Mouse (Mus musculus) neural tube, embryonic 11.5 days (tissue): Measurements from ENCODE around the gene Prss40. TPM values are rescaled to one million over a fixed set of nuclear protein-coding genes. Genes with fewer than 3 reads are reported as not detected.

ENCODE experiments used
- ATAC-seq: fragments of 200-750 bp; cut with Nextera tagmentation; 2 replicates; pipeline ENCODE4 v1.8.0; 2017; ENCODE audit warnings: moderate number of reproducible peaks, mild to moderate bottlenecking, moderate TSS enrichment, moderate library complexity; ENCODE audit not compliant: insufficient read depth, low FRiP score, low TSS enrichment
- DNase-seq: peaks from one replicate; pipeline ENCODE4 v3.0.0-alpha.2; 2015; ENCODE audit warnings: low spot score
- H3K27ac ChIP-seq: fragments of 300-500 bp; sonication (generic); 2 replicates; pipeline ENCODE4 v1.5.1; 2014; ENCODE audit warnings: low read depth, mild to moderate bottlenecking, low read length
- H3K27me3 ChIP-seq: fragments of 300-500 bp; sonication (generic); 2 replicates; pipeline ENCODE4 v1.6.1; 2014; ENCODE audit warnings: mild to moderate bottlenecking, low read length, mixed read lengths; ENCODE audit not compliant: control insufficient read depth, insufficient read depth
- H3K36me3 ChIP-seq: fragments of 300-500 bp; sonication (generic); 2 replicates; pipeline ENCODE4 v1.6.1; 2014; ENCODE audit warnings: mild to moderate bottlenecking, low read length, moderate library complexity, mixed read lengths; ENCODE audit not compliant: control insufficient read depth, insufficient read depth
- H3K4me1 ChIP-seq: fragments of 300-500 bp; sonication (generic); 2 replicates; pipeline ENCODE4 v1.6.1; 2014; ENCODE audit warnings: low read length, mixed read lengths; ENCODE audit not compliant: control insufficient read depth, insufficient read depth
- H3K4me2 ChIP-seq: fragments of 300-500 bp; sonication (generic); 2 replicates; pipeline ENCODE4 v1.6.1; 2014; ENCODE audit warnings: low read depth, mild to moderate bottlenecking, moderate library complexity
- H3K4me3 ChIP-seq: fragments of 300-500 bp; sonication (generic); 2 replicates; pipeline ENCODE4 v1.5.1; 2014; ENCODE audit warnings: low read depth, low read length
- H3K9ac ChIP-seq: fragments of 300-500 bp; sonication (generic); 2 replicates; pipeline ENCODE4 v1.6.1; 2014; ENCODE audit warnings: mild to moderate bottlenecking, low read length
- H3K9me3 ChIP-seq: fragments of 300-500 bp; sonication (generic); 2 replicates; pipeline ENCODE4 v1.6.1; 2016; ENCODE audit warnings: low read length; ENCODE audit not compliant: control insufficient read depth
- WGBS: fragments of 180-500 bp; shearing (Covaris S2); extraction: QIAGEN DNeasy Blood & Tissue Kit; methylation state at CpG from one replicate; pipeline ENCODE4 v1.1.7; 2014; 5-methylcytosine and 5-hydroxymethylcytosine counted together
- polyA plus RNA-seq: library from polyadenylated mRNA; unstranded; fragments of >200 nt; fragmentation: Nextera tagmentation; extraction: Ambion mirVana; gene quantifications from 2 replicates; pipeline ENCODE4 v1.2.1, GENCODE M21; 2014

Prss40 gene
- polyA plus RNA-seq, 1 experiment from 2014 or later, result not detected

- peak overlapping the region; percentile 37 for H3K4me3 ChIP-seq
- WGBS, result 3% methylated on average over 18 of the region's 18 CpGs
- H3K27ac ChIP-seq, result peak overlapping the region; percentile 44; the same call in 1 of the 2 replicates
- H3K36me3 ChIP-seq, result no peaks in the 10 kb centered on the region
- no peaks in the 10 kb centered on the region for H3K27me3 ChIP-seq
- no peaks in the 10 kb centered on the region for H3K9me3 ChIP-seq
- no peak for DNase-seq
- H3K9ac ChIP-seq, result peak overlapping the region; percentile 58
- peak overlapping the region; percentile 56 for H3K4me2 ChIP-seq
- no peaks in the 10 kb centered on the region for H3K4me1 ChIP-seq
- ATAC-seq, result peak; percentile 42; the same call in 1 of the 2 replicates
Measured at GRCm38 (mm10) chr1:34579782-34580356, 19.1 kb upstream of the Prss40 start.

- Histone ChIP-seq H3K4me3 (peak within 1 kb of the TSS; percentile 37), H3K4me1 (no peaks in the 10 kb centered on the region), H3K4me2 (peak within 1 kb of the TSS; percentile 56), H3K9ac (peak within 1 kb of the TSS; percentile 58), H3K9me3 (no peaks in the 10 kb centered on the region), H3K27ac (peak within 1 kb of the TSS; percentile 44; the same call in 1 of the 2 replicates), H3K27me3 (no peaks in the 10 kb centered on the region), H3K36me3 (no peaks in the 10 kb centered on the region)
- under 1% methylated on average over 38 of the region's 53 CpGs for WGBS
- ATAC-seq (peak; percentile 89), DNase-seq (peak; percentile 89)
Measured at GRCm38 (mm10) chr1:34578851-34579781, 18.4 kb upstream of the Prss40 start, which contains the start of gene Amer3. Gene Amer3 (plus strand): TSS chr1:34579657.

DNA sequence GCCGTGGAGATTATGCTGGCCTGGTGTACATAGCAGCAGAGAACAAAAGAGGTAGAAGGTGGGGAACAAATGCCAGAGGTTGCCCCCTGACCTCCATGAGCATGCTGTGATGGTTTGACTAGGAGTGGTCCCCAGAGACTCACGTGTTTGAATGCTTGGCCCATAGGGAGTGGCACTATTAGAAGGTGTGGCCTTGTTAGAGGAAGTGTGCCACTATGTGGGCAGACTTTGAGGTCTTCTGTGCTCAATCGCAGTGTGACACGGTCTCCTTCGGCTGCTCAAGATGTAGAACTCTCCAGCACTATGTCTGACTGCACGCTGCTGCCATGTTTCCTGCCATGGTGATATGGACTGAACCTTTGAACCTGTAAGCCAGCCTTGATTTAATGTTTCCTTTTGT, 12.5 kb upstream of the Prss40 start:
- Histone ChIP-seq H3K4me3 (no peak overlapping the region), H3K4me2 (no peak overlapping the region), H3K4me1 (no peaks in the 10 kb centered on the region), H3K36me3 (no peaks in the 10 kb centered on the region), H3K9me3 (no peaks in the 10 kb centered on the region), H3K27me3 (no peaks in the 10 kb centered on the region), H3K9ac (no peak overlapping the region), H3K27ac (no peak overlapping the region)
- no peak for ATAC-seq
- 83% methylated on average over 6 of the region's 6 CpGs for WGBS
- DNase-seq, result no peak

- H3K4me1 ChIP-seq, result no peaks in the 10 kb centered on the region
- H3K4me2 ChIP-seq, result no peak overlapping the region
- no peaks in the 10 kb centered on the region for H3K27me3 ChIP-seq
- WGBS, result 78% methylated on average over 6 of the region's 6 CpGs
- no peak overlapping the region for H3K27ac ChIP-seq
- DNase-seq (no peak), ATAC-seq (no peak)
- H3K9ac ChIP-seq, result no peak overlapping the region
- H3K36me3 ChIP-seq, result no peaks in the 10 kb centered on the region
- H3K4me3 ChIP-seq, result no peak overlapping the region
- H3K9me3 ChIP-seq, result no peaks in the 10 kb centered on the region
Measured at GRCm38 (mm10) chr1:34571431-34571830, 10.7 kb upstream of the Prss40 start.

DNA sequence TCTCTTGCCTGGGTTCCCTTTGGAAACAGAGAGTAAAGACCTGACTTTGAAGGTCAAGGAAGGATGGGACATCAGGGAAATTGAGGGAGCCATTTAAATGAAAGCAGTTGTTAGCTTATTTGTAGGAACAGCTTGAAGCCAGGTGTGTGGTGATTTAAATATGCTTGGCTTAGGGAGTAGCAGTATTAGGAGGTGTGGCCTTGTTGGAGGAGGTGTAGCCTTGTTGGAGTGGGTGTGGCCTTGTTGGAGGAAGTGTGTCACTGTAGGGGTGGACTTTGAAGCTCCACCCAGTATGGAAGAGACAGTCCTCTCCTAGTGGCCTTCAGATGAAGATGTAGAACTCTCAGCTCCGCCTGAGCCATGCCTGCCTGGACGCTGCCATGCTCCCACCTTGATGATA, 9.1 kb upstream of the Prss40 start:
- Histone ChIP-seq H3K27me3 (no peaks in the 10 kb centered on the region), H3K9me3 (no peaks in the 10 kb centered on the region), H3K27ac (no peak overlapping the region), H3K4me1 (no peaks in the 10 kb centered on the region), H3K4me3 (no peak overlapping the region), H3K36me3 (no peaks in the 10 kb centered on the region), H3K4me2 (no peak overlapping the region), H3K9ac (no peak overlapping the region)
- DNase-seq, result no peak
- 78% methylated on average over 2 of the region's 2 CpGs for WGBS
- ATAC-seq, result no peak

DNA sequence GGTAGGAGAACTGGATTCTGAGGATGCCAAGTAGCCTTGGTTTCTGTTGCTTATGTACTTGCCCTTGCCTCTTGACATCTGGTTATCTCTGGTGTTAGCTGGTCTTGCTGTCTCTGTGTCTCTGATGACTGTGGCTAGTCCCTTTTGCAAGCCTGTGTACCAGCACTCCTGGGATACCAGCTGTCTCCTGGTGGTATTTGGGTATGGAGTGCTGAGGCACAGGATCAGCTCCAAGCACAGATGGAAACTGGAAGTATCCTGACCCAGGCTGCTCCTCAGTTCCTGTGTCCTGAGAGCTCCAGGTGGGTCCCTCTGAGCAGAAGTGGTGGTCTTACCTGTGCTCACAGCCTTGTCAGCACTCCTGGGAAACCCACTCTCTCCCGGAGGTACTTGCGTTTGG, 7.4 kb upstream of the Prss40 start:
- H3K27ac ChIP-seq, result no peak overlapping the region
- H3K4me3 ChIP-seq, result no peak overlapping the region
- no peaks in the 10 kb centered on the region for H3K36me3 ChIP-seq
- no peak for DNase-seq
- 98% methylated on average over 2 of the region's 2 CpGs for WGBS
- no peaks in the 10 kb centered on the region for H3K4me1 ChIP-seq
- ATAC-seq, result no peak
- H3K9ac ChIP-seq, result no peak overlapping the region
- H3K4me2 ChIP-seq, result no peak overlapping the region
- no peaks in the 10 kb centered on the region for H3K9me3 ChIP-seq
- no peaks in the 10 kb centered on the region for H3K27me3 ChIP-seq

- DNase-seq (no peak), ATAC-seq (no peak)
- Histone ChIP-seq H3K36me3 (no peaks in the 10 kb centered on the region), H3K4me2 (no peak overlapping the region), H3K4me1 (no peaks in the 10 kb centered on the region), H3K27ac (no peak overlapping the region), H3K4me3 (no peak overlapping the region), H3K9ac (no peak overlapping the region), H3K27me3 (no peaks in the 10 kb centered on the region), H3K9me3 (no peaks in the 10 kb centered on the region)
- 81% methylated on average over 8 of the region's 8 CpGs for WGBS
Measured at GRCm38 (mm10) chr1:34564383-34565045, 3.8 kb upstream of the Prss40 start.

- Histone ChIP-seq H3K9me3 (no peaks in the 10 kb centered on the region), H3K4me3 (no peak overlapping the region), H3K27ac (no peak overlapping the region), H3K4me1 (no peaks in the 10 kb centered on the region), H3K4me2 (no peak overlapping the region), H3K27me3 (no peaks in the 10 kb centered on the region), H3K36me3 (no peaks in the 10 kb centered on the region), H3K9ac (no peak overlapping the region)
- no peak for ATAC-seq
- DNase-seq, result no peak
- 89% methylated on average over 7 of the region's 7 CpGs for WGBS
Measured at GRCm38 (mm10) chr1:34554275-34554674, 6.5 kb downstream of the Prss40 start.
